Mouse (Mus musculus) heart, embryonic 15.5 days (tissue): ENCODE measurements at regions not wholly inside any gene's neighbourhood (a gene's known extent, or its start where the extent isn't known, plus 50 kb on each side); places are given as distances from the start of the nearest gene placed in this dataset.

Source experiments
- ATAC-seq: fragments of 200-750 bp; cut with Nextera tagmentation; replicated peaks from 2 replicates; pipeline ENCODE4 v1.8.0; 2017; ENCODE audit warnings: low read depth, moderate TSS enrichment; ENCODE audit not compliant: insufficient number of reproducible peaks, insufficient read depth, low FRiP score
- H3K27ac ChIP-seq: fragments of 300-500 bp; sonication (generic); 2 replicates; pipeline ENCODE4 v1.5.1; 2015; ENCODE audit warnings: mild to moderate bottlenecking, inconsistent platforms
- H3K27me3 ChIP-seq: fragments of 300-500 bp; sonication (generic); 2 replicates; pipeline ENCODE4 v1.6.1; 2015; ENCODE audit warnings: inconsistent platforms
- H3K36me3 ChIP-seq: fragments of 300-500 bp; sonication (generic); 2 replicates; pipeline ENCODE4 v1.6.1; 2015; ENCODE audit warnings: mild to moderate bottlenecking, inconsistent platforms
- H3K4me1 ChIP-seq: fragments of 300-500 bp; sonication (generic); replicated peaks from 2 replicates; pipeline ENCODE4 v1.6.1; 2015; ENCODE audit warnings: inconsistent platforms
- H3K4me2 ChIP-seq: fragments of 300-500 bp; sonication (generic); 2 replicates; pipeline ENCODE4 v1.6.1; 2015; ENCODE audit warnings: inconsistent platforms, mild to moderate bottlenecking, moderate library complexity
- H3K4me3 ChIP-seq: fragments of 300-500 bp; sonication (generic); 2 replicates; pipeline ENCODE4 v1.5.1; 2015; ENCODE audit warnings: mild to moderate bottlenecking, inconsistent platforms
- H3K9ac ChIP-seq: fragments of 300-500 bp; sonication (generic); 2 replicates; pipeline ENCODE4 v1.6.1; 2015; ENCODE audit warnings: mild to moderate bottlenecking, inconsistent platforms
- H3K9me3 ChIP-seq: fragments of 300-500 bp; sonication (generic); replicated peaks from 2 replicates; pipeline ENCODE4 v1.6.1; 2016; ENCODE audit warnings: inconsistent platforms
- WGBS: fragments of 180-500 bp; shearing (Covaris S2); methylation state at CpG from one replicate; pipeline ENCODE4 v1.1.7; 2015; ENCODE audit warnings: mixed read lengths; 5-methylcytosine and 5-hydroxymethylcytosine counted together

DNA sequence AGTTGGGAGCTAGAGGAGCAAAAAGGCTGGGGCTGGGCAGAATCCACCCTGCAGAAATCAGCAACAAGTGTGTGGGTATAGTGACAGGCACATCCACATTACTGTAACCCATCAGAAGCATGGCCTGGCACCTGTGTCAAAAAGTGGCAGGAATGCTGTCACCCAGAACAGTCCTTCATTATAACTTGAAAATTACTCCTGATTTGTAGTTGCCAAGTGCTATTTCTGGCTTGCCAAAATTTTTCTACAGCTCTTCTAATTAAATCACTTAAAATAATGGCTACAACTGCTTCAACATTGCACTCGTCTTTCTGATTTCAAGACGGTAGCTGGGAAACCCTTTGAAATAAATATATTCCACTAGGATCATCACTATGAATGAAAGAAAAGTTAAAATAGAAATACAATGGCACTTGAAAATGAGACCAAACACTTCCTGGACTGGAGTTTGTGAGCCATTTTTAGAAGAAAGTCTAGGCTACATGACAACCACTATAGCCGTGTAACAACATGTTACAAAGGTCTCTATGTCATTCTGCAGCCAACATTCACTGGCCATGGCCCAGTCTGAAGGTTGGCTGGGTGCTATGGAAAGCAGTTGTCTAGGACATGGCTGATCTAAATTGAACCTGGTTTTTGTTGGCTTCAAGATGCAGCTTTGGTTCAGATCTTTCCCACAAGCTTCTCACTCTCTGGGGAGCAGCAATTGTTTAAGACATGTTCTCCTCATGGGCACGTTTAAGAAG lies 190.6 kb upstream of the Tapt1 start:
- ATAC-seq, result no peak
- no peak overlapping the region for H3K4me3 ChIP-seq
- peaks cover 8% of the 10 kb centered on the region for H3K4me1 ChIP-seq
- 81% methylated on average over 4 of the region's 4 CpGs for WGBS
- H3K9ac ChIP-seq, result no peak overlapping the region
- no peak overlapping the region for H3K27ac ChIP-seq
- H3K36me3 ChIP-seq, result no peaks in the 10 kb centered on the region
- H3K9me3 ChIP-seq, result no peaks in the 10 kb centered on the region
- H3K4me2 ChIP-seq, result no peak overlapping the region
- no peaks in the 10 kb centered on the region for H3K27me3 ChIP-seq

DNA sequence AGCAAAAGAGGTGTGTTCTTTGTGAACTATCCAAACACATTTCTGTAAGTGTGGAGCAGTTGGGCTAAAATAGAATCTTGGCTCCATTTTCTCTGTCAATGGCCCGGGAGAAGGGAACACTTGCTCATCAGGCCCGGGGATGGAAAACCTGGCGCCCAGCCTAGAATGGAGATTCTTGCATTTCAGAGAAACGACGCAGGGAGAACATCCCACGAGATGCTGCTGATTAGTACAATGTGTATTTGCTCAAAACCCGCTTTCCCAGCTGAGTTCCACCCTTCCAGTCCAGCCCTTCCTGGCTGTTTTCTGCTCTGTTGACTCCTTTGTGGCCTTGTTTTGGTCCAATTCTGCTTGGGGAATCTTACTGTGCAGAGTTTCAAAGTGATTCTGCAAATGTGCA lies 188.0 kb upstream of the Tapt1 start:
- Histone ChIP-seq H3K9ac (no peak overlapping the region), H3K27me3 (no peaks in the 10 kb centered on the region), H3K4me1 (peaks cover 8% of the 10 kb centered on the region), H3K9me3 (no peaks in the 10 kb centered on the region), H3K4me2 (no peak overlapping the region), H3K27ac (no peak overlapping the region), H3K36me3 (no peaks in the 10 kb centered on the region), H3K4me3 (no peak overlapping the region)
- WGBS, result 32% methylated on average over 7 of the region's 7 CpGs
- ATAC-seq, result no peak

DNA sequence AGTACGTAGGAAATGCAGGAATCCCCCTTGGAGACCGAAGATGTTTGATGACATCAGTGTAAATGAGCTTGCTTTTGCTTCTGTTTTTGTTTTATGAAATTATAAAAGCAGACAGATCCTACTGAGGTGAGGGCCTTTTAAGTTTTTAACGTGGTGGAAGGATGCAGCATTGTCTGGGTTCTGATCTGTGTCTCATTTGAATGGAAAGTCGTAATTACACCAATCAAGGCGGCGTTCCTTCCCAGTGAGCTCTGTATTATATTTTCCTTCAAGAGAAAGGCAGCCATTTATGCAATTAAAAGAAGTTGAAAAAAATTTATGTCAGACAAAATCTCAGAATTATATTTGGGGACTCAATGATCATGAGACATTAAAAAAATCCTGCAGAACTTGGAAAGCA lies 176.9 kb upstream of the Tapt1 start:
- WGBS, result 79% methylated on average over 6 of the region's 6 CpGs
- Histone ChIP-seq H3K4me1 (no peaks in the 10 kb centered on the region), H3K27ac (no peak overlapping the region), H3K36me3 (no peaks in the 10 kb centered on the region), H3K27me3 (no peaks in the 10 kb centered on the region), H3K9me3 (no peaks in the 10 kb centered on the region), H3K4me3 (no peak overlapping the region), H3K9ac (no peak overlapping the region), H3K4me2 (no peak overlapping the region)
- no peak for ATAC-seq

DNA sequence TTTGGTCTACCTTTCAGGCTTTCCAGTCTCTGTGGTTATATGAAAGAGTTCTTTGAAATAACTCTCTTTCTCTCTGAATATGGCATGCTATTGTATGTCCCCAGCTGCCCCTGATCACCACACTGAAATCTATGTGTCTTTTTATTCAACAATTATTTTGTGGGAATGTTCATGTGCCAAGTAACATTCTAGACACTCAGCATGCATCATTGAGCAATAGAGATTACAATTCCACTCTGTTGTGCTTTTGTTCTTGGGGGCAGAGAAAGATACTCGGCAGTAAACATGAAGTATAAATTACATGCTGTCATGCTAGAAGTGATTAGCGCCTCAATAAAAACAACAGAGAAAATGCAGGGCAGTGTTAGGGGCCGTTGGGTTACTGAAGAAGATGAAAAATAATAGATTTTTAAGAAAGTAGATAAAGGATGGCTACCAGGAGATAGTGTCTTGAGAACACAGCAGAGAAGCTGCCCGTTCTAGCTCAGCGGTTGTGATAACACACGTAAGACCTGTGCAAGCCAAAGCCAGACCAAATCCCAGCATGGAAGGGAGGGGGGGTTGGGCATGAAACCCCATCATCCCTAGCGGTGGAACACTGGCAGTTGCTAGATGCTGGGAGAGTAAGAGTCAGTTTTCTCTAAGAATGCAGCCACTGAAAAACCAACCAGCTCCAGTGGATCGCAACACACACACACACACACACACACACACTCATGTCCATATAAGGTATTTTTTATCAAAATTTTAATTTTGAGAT lies 174.3 kb upstream of the Tapt1 start:
- no peaks in the 10 kb centered on the region for H3K9me3 ChIP-seq
- 73% methylated on average over 8 of the region's 8 CpGs for WGBS
- H3K9ac ChIP-seq, result no peak overlapping the region
- H3K4me3 ChIP-seq, result no peak overlapping the region
- no peaks in the 10 kb centered on the region for H3K4me1 ChIP-seq
- no peak overlapping the region for H3K27ac ChIP-seq
- ATAC-seq, result no peak
- H3K27me3 ChIP-seq, result no peaks in the 10 kb centered on the region
- no peaks in the 10 kb centered on the region for H3K36me3 ChIP-seq
- H3K4me2 ChIP-seq, result no peak overlapping the region

DNA sequence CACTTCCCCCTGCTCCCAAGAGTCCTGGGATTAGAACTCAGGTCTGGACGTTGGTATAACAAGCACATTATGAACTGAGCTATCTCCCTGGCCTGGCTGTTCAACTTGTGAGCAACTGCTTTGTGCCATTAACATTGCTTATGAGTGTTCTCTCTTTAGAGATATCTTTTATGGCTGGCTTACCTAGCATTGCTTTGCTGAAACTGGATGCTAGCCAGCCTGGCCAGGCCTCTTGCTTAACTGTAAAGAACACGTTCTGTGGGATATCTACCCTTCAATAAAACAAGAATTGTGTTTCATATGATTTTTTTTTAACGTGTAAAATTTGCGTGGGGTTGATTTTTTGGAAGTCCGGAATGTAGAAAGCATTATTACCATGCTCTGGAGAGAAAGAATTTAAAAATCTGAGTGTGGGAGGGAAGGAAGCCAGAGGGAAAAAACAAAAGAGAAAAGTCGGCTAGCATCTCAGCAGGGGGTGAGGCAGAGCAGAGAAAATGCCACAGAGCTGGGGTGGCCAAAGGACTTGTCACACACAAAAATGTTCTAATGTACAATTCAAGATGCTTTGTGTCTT lies 160.9 kb upstream of the Tapt1 start:
- H3K36me3 ChIP-seq, result no peaks in the 10 kb centered on the region
- 46% methylated on average over 6 of the region's 6 CpGs for WGBS
- H3K27ac ChIP-seq, result no peak overlapping the region
- H3K4me2 ChIP-seq, result no peak overlapping the region
- no peak overlapping the region for H3K4me3 ChIP-seq
- H3K9me3 ChIP-seq, result no peaks in the 10 kb centered on the region
- H3K9ac ChIP-seq, result no peak overlapping the region
- H3K27me3 ChIP-seq, result no peaks in the 10 kb centered on the region
- H3K4me1 ChIP-seq, result no peaks in the 10 kb centered on the region
- no peak for ATAC-seq

DNA sequence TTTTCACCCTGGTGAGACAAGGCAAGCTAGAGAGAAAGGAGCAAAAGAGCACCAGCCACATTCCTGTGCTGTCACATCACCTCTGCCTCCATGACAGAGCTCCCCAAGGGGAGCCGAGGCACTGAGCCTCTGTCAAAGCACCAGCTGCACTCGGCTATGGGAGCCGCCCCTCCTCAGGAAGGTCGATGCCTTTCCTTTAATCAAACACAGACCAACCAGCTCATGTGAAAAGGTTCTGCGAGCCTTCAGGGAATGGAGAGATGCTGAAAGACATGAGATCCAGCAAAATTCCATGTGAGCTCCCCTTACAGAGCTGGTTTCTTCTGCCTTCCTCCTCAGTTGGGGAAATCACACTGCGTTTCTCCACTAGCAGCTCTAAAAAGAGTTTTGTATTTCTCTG lies 159.8 kb upstream of the Tapt1 start:
- no peak overlapping the region for H3K27ac ChIP-seq
- H3K36me3 ChIP-seq, result no peaks in the 10 kb centered on the region
- no peak overlapping the region for H3K9ac ChIP-seq
- WGBS, result 38% methylated on average over 6 of the region's 6 CpGs
- no peak for ATAC-seq
- no peaks in the 10 kb centered on the region for H3K9me3 ChIP-seq
- no peak overlapping the region for H3K4me3 ChIP-seq
- no peaks in the 10 kb centered on the region for H3K27me3 ChIP-seq
- no peak overlapping the region for H3K4me2 ChIP-seq
- no peaks in the 10 kb centered on the region for H3K4me1 ChIP-seq

DNA sequence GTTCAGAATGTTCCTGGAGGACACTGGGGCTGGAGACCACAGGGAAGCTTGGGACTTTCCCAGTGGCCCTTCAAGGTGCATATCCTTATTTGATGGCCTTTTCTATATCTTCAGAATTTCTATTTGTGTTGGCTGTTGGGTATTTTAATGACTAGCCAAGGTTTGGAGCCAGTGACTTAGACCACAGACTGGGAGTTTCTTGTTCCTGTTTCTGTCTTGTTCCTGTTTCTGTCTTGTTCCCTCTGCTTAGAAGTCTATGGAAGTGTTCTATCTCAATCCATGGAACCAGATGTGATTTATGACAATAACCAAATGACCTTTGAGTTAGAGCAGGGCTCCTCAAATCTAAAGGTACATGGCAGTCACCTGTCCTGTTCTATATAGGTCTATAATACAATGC lies 156.6 kb upstream of the Tapt1 start:
- H3K9me3 ChIP-seq, result no peaks in the 10 kb centered on the region
- H3K4me2 ChIP-seq, result no peak overlapping the region
- no peaks in the 10 kb centered on the region for H3K36me3 ChIP-seq
- no peak for ATAC-seq
- H3K4me1 ChIP-seq, result no peaks in the 10 kb centered on the region
- H3K9ac ChIP-seq, result no peak overlapping the region
- H3K27me3 ChIP-seq, result no peaks in the 10 kb centered on the region
- no peak overlapping the region for H3K4me3 ChIP-seq
- H3K27ac ChIP-seq, result no peak overlapping the region

DNA sequence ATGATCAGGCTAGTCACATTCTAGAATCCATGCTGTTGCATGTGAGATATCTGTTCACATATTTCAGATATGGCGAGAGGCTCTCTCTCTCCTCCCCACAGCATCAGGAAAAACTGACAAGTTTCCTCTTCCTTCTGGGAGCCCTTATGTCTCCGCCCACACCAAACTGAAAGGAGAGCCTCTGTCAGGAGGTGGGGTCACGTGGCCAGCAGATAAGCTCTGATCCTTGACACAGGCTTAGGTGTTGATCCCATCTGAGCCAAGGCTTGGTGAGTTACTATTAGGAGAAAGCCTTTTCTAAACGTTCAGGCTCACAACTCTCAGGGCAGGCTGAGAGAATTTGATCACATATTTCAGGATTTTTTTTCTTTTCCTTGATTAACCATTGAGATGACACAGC lies 143.6 kb upstream of the Tapt1 start:
- no peaks in the 10 kb centered on the region for H3K9me3 ChIP-seq
- no peak overlapping the region for H3K27ac ChIP-seq
- no peaks in the 10 kb centered on the region for H3K36me3 ChIP-seq
- no peak overlapping the region for H3K4me3 ChIP-seq
- 20% methylated on average over 4 of the region's 4 CpGs for WGBS
- no peak for ATAC-seq
- H3K4me2 ChIP-seq, result no peak overlapping the region
- no peaks in the 10 kb centered on the region for H3K4me1 ChIP-seq
- no peaks in the 10 kb centered on the region for H3K27me3 ChIP-seq
- no peak overlapping the region for H3K9ac ChIP-seq

DNA sequence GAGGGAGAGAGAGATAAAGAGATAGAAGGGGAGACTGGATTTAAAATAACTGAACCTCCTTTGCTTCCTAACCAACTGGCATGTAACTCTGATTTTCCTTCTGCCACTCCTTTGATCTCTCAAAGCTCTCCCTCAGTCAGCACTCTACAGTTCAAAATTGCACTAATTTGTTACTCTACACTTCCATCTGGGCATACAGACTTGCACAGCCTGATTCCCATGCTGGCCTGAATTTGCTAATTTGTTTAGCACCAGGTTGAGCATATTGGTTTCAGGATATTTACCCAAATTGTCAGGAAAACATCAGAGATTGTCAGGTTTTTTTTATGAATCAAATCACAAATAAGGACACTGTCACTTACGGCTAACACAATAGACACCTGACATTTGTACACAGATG lies 125.9 kb upstream of the Tapt1 start:
- Histone ChIP-seq H3K36me3 (no peaks in the 10 kb centered on the region), H3K4me1 (no peaks in the 10 kb centered on the region), H3K27me3 (no peaks in the 10 kb centered on the region), H3K4me2 (no peak overlapping the region), H3K9me3 (no peaks in the 10 kb centered on the region), H3K4me3 (no peak overlapping the region), H3K27ac (no peak overlapping the region), H3K9ac (no peak overlapping the region)
- no peak for ATAC-seq
- 79% methylated on average over 1 of the region's 1 CpGs for WGBS

DNA sequence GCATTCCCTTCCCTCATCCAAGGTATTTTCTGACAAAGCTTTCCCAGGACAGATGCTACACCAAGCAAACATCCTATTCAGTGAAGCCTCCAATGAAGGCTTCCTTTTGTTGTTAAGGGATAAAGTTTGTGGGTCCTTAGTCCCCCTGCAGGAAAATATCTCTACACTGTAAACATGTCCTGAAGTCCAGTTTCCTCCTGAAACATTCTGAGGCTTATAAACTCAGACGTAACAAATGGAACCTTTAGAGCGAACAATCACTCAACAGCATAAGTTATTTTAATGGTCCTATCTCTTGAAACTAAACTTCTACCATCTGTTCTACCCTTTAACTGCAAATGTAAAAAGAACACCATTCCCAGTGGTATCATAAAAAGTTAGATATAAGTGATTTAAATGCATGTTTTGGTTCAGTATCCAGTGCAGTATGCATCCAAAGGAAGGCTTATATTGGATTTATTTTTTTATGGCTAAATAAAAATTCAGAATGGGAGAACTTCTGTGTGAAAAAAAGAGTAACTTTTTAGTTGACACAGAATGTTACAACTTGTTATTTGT lies 115.1 kb upstream of the Tapt1 start:
- Histone ChIP-seq H3K4me1 (no peaks in the 10 kb centered on the region), H3K9me3 (no peaks in the 10 kb centered on the region), H3K27ac (no peak overlapping the region), H3K27me3 (no peaks in the 10 kb centered on the region), H3K4me2 (no peak overlapping the region), H3K9ac (no peak overlapping the region), H3K4me3 (no peak overlapping the region), H3K36me3 (no peaks in the 10 kb centered on the region)
- WGBS, result 75% methylated on average over 2 of the region's 2 CpGs
- no peak for ATAC-seq

DNA sequence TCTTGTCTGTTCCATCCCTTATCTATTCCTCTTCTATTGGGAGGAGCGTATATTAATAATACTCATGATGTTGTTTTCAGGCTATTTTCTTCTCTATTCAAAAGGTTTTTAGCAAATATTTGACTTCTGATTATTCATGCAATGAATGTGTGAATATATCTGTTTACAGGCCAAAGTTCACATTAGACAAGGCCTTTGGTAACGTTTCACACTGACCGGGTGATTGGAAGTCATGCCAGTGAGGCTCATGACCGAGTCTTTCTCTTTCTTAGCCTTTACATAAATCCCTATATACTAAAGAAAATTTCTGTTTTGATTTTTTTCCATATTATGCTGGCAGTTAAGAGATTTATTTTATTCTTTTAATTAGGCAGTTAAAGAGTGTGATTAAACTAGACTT lies 112.2 kb upstream of the Tapt1 start:
- Histone ChIP-seq H3K4me2 (no peak overlapping the region), H3K4me3 (no peak overlapping the region), H3K4me1 (no peaks in the 10 kb centered on the region), H3K36me3 (no peaks in the 10 kb centered on the region), H3K27ac (no peak overlapping the region), H3K27me3 (no peaks in the 10 kb centered on the region), H3K9me3 (no peaks in the 10 kb centered on the region), H3K9ac (no peak overlapping the region)
- ATAC-seq, result no peak
- WGBS, result 81% methylated on average over 4 of the region's 4 CpGs
